Mouse (Mus musculus) testis, adult 2 months (tissue): Measurements from ENCODE around the gene Fut8. TPM values are rescaled to one million over a fixed set of nuclear protein-coding genes. Genes with fewer than 3 reads are reported as not detected.

Experiments
- H3K27ac ChIP-seq: fragments of 200-500 bp; 2 replicates; pipeline ENCODE4 v1.5.1; 2012; ENCODE audit warnings: low read depth, low read length; ENCODE audit not compliant: control insufficient read depth, insufficient read depth
- H3K27me3 ChIP-seq: fragments of 200-500 bp; 2 replicates; pipeline ENCODE4 v1.6.1; 2012; ENCODE audit warnings: mild to moderate bottlenecking, low read length, moderate library complexity; ENCODE audit not compliant: control insufficient read depth, insufficient read depth
- H3K36me3 ChIP-seq: fragments of 200-500 bp; 2 replicates; pipeline ENCODE4 v1.6.1; 2012; ENCODE audit warnings: mild to moderate bottlenecking, low read length; ENCODE audit not compliant: control insufficient read depth, insufficient read depth
- H3K4me1 ChIP-seq: fragments of 200-500 bp; 2 replicates; pipeline ENCODE4 v1.6.1; 2012; ENCODE audit warnings: low read length; ENCODE audit not compliant: control insufficient read depth, insufficient read depth
- H3K4me3 ChIP-seq: fragments of 200-500 bp; 2 replicates; pipeline ENCODE4 v1.5.1; 2012; ENCODE audit warnings: low read depth, mild to moderate bottlenecking, low read length, moderate library complexity, mixed read lengths; ENCODE audit not compliant: control insufficient read depth
- CTCF ChIP-seq: fragments of 200-500 bp; IDR thresholded peaks from 2 replicates; pipeline ENCODE4 v1.5.1; 2012; ENCODE audit warnings: low read depth, mild to moderate bottlenecking, inconsistent platforms, low read length, moderate library complexity; ENCODE audit not compliant: control insufficient read depth, insufficient read depth, insufficient replicate concordance
- POLR2A ChIP-seq: fragments of 200-500 bp; IDR thresholded peaks from 2 replicates; pipeline ENCODE4 v1.6.1; 2012; ENCODE audit warnings: low read depth, mild to moderate bottlenecking, inconsistent platforms, low read length, moderate library complexity; ENCODE audit not compliant: control insufficient read depth
- polyA plus RNA-seq: library from polyadenylated mRNA; depleted of rRNA; stranded (reverse); fragments of >200 nt; gene quantifications from 2 replicates; pipeline ENCODE4 v1.2.3, GENCODE M21; 2012

The Fut8 gene
- polyA plus RNA-seq, 1 experiment, result 16.2 TPM

DNA sequence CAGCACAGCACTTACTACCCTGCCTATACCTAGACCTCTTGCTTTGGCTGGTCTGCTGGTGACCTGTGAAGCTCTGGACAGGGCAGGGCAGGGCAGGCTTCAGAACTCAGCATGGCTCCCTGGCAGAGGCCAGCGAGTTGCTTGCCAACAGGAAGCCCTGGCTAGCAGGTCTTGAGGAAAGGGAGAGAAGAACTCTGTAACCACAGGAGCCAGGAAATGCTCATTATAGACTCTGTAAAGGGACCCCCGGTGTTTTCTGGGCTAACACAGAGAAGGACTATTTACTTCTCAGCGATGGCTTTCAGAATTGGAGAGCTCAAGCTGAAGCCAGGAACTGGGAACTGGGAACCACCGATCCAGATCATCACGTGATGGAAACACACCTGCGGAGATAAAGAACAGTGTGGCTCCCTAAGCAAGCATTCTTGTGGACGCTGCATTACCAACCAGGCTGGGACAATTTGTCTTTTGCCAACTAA lies 40.8 kb upstream of the Fut8 start:
- no peak overlapping the region for H3K4me3 ChIP-seq
- TF ChIP-seq POLR2A (no peak), CTCF (no peak)
- H3K4me1 ChIP-seq, result no peaks in the 10 kb centered on the region
- no peaks in the 10 kb centered on the region for H3K27me3 ChIP-seq
- no peak overlapping the region for H3K27ac ChIP-seq
- H3K36me3 ChIP-seq, result no peaks in the 10 kb centered on the region

DNA sequence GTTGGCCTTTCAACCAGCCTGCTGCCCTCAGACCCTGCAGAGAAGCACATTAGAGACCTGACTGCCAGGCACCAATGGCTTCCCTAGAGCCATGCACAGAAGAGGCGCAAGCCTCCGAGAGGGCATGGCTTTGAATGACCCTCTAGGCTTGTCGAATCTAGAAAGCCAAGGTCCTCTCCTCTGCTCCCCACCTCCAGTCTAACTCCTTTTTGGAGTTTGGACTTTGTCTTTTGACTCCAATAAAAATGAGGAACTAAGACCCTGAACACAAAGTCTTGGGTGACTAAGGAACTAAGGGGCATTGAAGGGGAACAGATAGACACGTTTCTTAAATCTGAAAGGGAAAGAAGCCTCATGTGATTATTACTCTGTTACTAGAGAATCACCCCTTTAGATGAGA lies 39.7 kb upstream of the Fut8 start:
- Histone ChIP-seq H3K4me3 (no peak overlapping the region), H3K27ac (no peak overlapping the region), H3K36me3 (no peaks in the 10 kb centered on the region), H3K4me1 (no peaks in the 10 kb centered on the region), H3K27me3 (no peaks in the 10 kb centered on the region)
- no peak for TF ChIP-seq POLR2A
- no peak for TF ChIP-seq CTCF

DNA sequence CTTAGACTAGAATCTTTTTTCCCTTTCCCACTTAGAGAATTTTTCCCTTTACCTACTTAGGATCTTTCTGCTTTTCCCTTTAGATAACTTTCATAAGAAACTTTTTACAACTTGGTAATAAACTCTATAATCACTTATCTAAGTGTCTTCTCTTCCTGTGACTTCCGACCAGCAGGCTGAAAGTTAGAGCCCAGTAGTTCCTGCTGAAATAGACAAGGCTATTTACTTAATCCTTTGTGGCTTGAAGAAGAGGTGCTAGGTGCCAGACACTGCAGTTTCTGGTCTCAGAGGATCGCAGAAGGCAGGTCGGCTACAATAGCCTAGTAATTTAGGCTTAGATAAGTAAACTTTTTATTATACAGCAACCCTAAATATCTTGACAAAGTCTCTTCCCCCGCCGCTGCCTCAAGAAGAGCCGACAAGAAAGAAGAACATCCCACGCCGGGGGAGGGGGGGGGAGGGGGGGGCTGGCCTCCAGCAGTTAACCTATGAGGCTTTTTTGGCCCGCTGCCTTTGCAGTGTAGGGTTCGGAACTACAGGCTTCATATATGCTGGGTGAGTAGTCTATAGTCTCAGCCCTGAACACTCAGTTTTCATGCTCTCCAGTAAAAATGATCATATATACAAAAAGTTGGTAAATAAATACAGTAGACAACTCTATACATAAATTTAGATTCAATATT lies 36.3 kb upstream of the Fut8 start:
- Histone ChIP-seq H3K27me3 (no peaks in the 10 kb centered on the region), H3K4me3 (no peak overlapping the region), H3K27ac (no peak overlapping the region), H3K4me1 (no peaks in the 10 kb centered on the region), H3K36me3 (no peaks in the 10 kb centered on the region)
- TF ChIP-seq POLR2A (no peak), CTCF (no peak)

DNA sequence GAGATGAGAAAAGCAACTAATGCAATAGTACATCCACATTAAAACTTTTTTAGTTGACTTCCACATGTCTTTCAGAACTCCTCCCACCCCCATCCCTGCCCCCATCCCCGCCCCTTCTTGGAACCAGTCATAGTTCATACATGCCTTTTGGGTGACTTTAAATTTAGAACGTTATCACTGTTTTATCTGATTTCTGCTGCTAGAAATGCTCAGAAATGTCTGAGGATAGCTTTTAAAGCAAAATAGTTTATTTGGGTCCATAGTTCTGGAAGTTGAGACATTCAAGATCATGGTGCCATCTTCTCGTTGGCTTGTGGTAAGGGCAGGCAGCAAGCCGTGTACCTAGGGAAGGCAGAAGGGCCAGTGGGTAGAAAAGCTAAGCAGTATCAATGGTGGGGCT lies 34.8 kb upstream of the Fut8 start:
- H3K4me3 ChIP-seq, result no peak overlapping the region
- H3K4me1 ChIP-seq, result no peaks in the 10 kb centered on the region
- TF ChIP-seq CTCF (no peak), POLR2A (no peak)
- no peak overlapping the region for H3K27ac ChIP-seq
- H3K27me3 ChIP-seq, result no peaks in the 10 kb centered on the region
- no peaks in the 10 kb centered on the region for H3K36me3 ChIP-seq

DNA sequence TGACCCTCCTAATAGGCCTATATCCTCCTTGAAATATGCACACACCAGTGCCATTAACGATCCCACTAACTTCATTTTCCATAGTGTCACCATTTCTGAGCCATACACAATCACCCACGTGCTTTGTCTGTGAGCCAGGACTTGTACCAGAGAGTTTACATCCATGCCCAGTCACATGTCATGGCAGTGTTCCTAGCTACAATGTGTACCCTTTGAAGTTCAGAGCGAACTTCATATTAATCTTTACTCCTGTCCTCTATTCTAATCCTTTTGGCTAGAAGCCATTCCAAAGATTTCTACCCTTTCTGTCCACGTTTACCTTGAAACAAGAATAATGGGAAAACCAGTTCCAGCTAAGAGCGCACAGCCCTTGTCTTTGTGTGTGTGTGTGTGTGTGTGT lies 31.1 kb upstream of the Fut8 start:
- Histone ChIP-seq H3K27ac (no peak overlapping the region), H3K4me1 (no peaks in the 10 kb centered on the region), H3K36me3 (no peaks in the 10 kb centered on the region), H3K27me3 (no peaks in the 10 kb centered on the region), H3K4me3 (no peak overlapping the region)
- TF ChIP-seq POLR2A (no peak), CTCF (no peak)

DNA sequence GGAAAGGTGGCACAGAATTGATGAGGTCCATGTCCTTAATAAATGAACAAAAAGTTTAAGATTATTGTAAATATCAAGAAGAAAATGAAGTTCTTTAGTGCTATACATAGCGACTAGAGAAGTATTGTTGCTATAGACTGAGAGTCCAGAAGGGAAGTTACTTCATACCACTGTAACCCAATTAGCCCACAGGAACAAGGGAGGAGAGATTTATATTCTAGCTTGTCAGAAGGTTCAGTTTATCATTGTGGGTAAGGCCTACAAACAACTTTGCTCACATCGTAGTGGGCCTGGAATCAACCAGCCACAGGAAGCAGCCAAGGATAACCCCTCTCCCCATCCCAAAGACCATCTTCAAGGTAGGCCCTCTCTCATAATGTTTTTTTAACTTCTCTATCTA lies 29.9 kb upstream of the Fut8 start:
- H3K36me3 ChIP-seq, result no peaks in the 10 kb centered on the region
- no peaks in the 10 kb centered on the region for H3K27me3 ChIP-seq
- no peaks in the 10 kb centered on the region for H3K4me1 ChIP-seq
- no peak for TF ChIP-seq CTCF
- no peak for TF ChIP-seq POLR2A
- H3K4me3 ChIP-seq, result no peak overlapping the region
- no peak overlapping the region for H3K27ac ChIP-seq

DNA sequence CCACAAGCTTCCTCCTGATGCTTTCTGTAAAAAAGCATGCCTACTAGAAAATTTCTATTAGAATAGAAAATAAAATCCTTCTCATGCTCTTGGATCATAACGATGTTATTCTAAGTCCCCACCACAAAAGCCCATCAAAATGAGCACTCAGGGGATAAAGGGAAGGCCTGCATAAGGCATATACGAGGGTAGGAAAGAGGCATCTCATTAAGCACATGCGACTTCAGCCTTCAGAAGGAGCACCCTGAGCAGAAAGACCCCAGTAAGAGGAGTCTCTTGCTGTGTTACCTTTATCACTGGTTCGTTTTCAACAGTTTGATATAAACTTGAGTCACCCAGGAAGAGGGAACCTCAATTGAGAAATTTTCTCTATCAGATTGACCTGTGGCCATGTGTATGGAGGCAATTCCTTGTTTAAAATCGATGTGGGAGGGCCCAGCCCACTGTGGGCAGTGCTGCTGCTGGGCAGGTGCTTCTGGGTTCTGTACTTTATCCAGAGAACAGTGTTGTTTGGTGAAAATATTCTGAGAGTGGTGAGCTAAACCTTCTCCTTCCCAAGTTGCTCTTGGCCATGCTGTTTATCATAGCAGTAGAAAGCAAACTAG lies 29.2 kb upstream of the Fut8 start:
- no peak overlapping the region for H3K27ac ChIP-seq
- no peaks in the 10 kb centered on the region for H3K4me1 ChIP-seq
- H3K27me3 ChIP-seq, result no peaks in the 10 kb centered on the region
- TF ChIP-seq POLR2A (no peak), CTCF (no peak)
- no peaks in the 10 kb centered on the region for H3K36me3 ChIP-seq
- H3K4me3 ChIP-seq, result no peak overlapping the region

DNA sequence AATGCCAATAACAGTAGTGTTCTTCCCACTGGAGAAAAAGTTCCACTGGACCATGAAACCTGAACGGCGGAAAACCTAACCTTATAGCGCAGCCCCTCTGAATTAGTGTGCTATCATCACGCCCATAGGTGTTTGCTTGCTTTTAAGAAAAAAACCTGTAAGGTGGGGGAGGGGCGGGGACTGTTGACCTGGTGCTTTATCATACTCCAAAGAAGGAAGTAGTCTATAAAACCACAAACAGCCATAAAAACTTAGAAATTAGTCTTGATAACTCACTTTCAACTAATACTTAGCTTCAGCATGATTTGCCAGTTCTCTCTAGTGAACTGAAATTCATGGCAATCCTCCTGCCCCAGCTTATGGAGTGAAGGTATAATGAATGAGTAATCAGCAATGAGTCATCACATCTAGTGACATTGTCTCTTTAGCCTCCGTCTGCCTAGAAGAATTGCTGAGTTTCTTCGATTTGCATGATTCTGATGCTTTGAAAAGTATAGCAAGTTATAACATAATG lies 26.2 kb upstream of the Fut8 start:
- no peaks in the 10 kb centered on the region for H3K27me3 ChIP-seq
- no peaks in the 10 kb centered on the region for H3K36me3 ChIP-seq
- H3K27ac ChIP-seq, result no peak overlapping the region
- TF ChIP-seq CTCF, result no peak
- no peak for TF ChIP-seq POLR2A
- H3K4me1 ChIP-seq, result no peaks in the 10 kb centered on the region
- no peak overlapping the region for H3K4me3 ChIP-seq
